Mouse (Mus musculus): Measurements from ENCODE around the gene Gstt4. TPM values are rescaled to one million over a fixed set of nuclear protein-coding genes. Genes with fewer than 3 reads are reported as not detected.

Gstt4 gene
- total and polyA plus RNA-seq, 3 experiments = not detected

- peak; percentile 59 for DNase-seq (ENCODE audit: low read depth, low spot score)
- peaks cover 0 to 2% of the 10 kb centered on the region in 2 experiments; a peak in 3 of 4 replicates for H3K27me3 ChIP-seq (ENCODE audit: control insufficient read depth in 1 of 2, insufficient read depth in 2 of 2, low read length in 2 of 2)
- peak within 1 kb of the TSS; percentile 46 for H3K9ac ChIP-seq (ENCODE audit: control insufficient read depth, low read depth, low read length, poor library complexity, severe bottlenecking)
- peak within 1 kb of the TSS; percentile 61 to 97 for H3K4me3 ChIP-seq (ENCODE audit: control insufficient read depth in 1 of 2, insufficient read depth in 1 of 2, low read depth in 2 of 2, low read length in 2 of 2)
- H3K9me3 ChIP-seq (replicated peaks; ENCODE audit: insufficient read depth, low read length) = no peaks in the 10 kb centered on the region
- TF ChIP-seq UBTF (IDR thresholded peaks at IDR 0.05; ENCODE audit: borderline replicate concordance, insufficient read depth, low read depth, low read length) (no peak), TBP (IDR thresholded peaks at IDR 0.05; ENCODE audit: low read depth, low read length) (no peak), SIN3A (IDR thresholded peaks at IDR 0.05; ENCODE audit: low read length) (no peak), NRF1 (IDR thresholded peaks at IDR 0.05; ENCODE audit: insufficient read depth, low read depth, low read length, poor library complexity, severe bottlenecking) (peak; percentile 24; the same call in 1 of the 2 replicates), USF1 (IDR thresholded peaks at IDR 0.05; ENCODE audit: low read depth, low read length) (no peak), TAL1 (IDR thresholded peaks at IDR 0.05; ENCODE audit: low read length) (no peak)
- H3K27ac ChIP-seq (ENCODE audit: control insufficient read depth, low read depth, low read length) = no peak within 1 kb of the TSS
- no peaks in the 10 kb centered on the region for H3K79me2 ChIP-seq (ENCODE audit: control insufficient read depth, insufficient read depth, low read length, poor library complexity)
- peaks cover 0 to 2% of the 10 kb centered on the region in 2 experiments; a peak in 1 of 4 replicates for H3K36me3 ChIP-seq (ENCODE audit: control insufficient read depth in 1 of 2, insufficient read depth in 2 of 2, low read length in 2 of 2)
- H3K4me1 ChIP-seq (ENCODE audit: control insufficient read depth in 1 of 2, insufficient read depth in 2 of 2, low read length in 2 of 2) = peaks cover 0 to 10% of the 10 kb centered on the region in 2 experiments; a peak in 3 of 4 replicates
Observed at GRCm38 (mm10) chr10:75798176-75798696, 24.1 kb downstream of the Gstt4 start, which contains the start of gene Gstt1. TSS of gene Gstt1 (minus strand) at chr10:75798584.

DNA sequence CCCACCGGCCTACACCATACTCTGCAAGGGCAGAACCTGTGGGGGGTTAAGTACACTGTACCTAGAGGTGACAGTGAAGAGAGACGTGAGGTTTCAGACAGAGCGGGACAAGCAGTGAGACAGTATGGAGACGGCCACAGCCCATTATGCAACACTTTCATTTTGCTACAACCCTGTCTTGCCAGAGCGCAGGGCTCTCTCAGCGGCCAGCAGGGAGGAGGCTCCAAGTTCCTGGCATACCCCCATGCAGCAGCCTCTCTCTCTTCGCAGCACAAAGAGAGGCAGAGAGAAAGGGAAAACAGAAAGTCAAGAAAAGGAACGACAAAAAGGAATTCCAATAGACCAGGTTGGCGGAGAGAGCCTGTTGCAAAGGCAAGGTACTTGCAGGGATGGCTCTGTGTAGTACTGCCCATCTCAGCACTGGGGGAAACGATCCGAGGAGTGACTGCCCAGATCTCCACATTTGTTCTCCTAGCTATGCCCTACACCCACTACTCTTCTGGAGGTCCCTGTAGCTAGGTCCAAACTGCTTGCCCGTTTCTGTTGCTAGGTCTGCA lies 24.6 kb downstream of the Gstt4 start:
- Histone ChIP-seq H3K27ac (ENCODE audit: control insufficient read depth, low read depth, low read length) (no peak overlapping the region), H3K9me3 (replicated peaks; ENCODE audit: insufficient read depth, low read length) (no peaks in the 10 kb centered on the region), H3K4me3 (ENCODE audit: control insufficient read depth in 1 of 2, insufficient read depth in 1 of 2, low read depth in 2 of 2, low read length in 2 of 2) (peak overlapping the region; percentile 61 to 97), H3K79me2 (ENCODE audit: control insufficient read depth, insufficient read depth, low read length, poor library complexity) (no peaks in the 10 kb centered on the region), H3K4me1 (ENCODE audit: control insufficient read depth in 1 of 2, insufficient read depth in 2 of 2, low read length in 2 of 2) (peaks cover 0 to 10% of the 10 kb centered on the region in 2 experiments; a peak in 3 of 4 replicates), H3K36me3 (ENCODE audit: control insufficient read depth in 1 of 2, insufficient read depth in 2 of 2, low read length in 2 of 2) (peaks cover 0 to 2% of the 10 kb centered on the region in 2 experiments; a peak in 1 of 4 replicates), H3K9ac (ENCODE audit: control insufficient read depth, low read depth, low read length, poor library complexity, severe bottlenecking) (peak overlapping the region; percentile 46), H3K27me3 (ENCODE audit: control insufficient read depth in 1 of 2, insufficient read depth in 2 of 2, low read length in 2 of 2) (peaks cover 0 to under 1% of the 10 kb centered on the region in 2 experiments; a peak in 3 of 4 replicates)
- peak; percentile 56 for DNase-seq (ENCODE audit: low read depth, low spot score)
- TF ChIP-seq SIN3A (IDR thresholded peaks at IDR 0.05; ENCODE audit: low read length) = peak; percentile 42; the same call in 1 of the 2 replicates
- no peak for TF ChIP-seq MAX (IDR thresholded peaks at IDR 0.05; ENCODE audit: low read length)

GRCm38 (mm10) chr10:75796731-75797516 lies 25.4 kb downstream of the Gstt4 start:
- Histone ChIP-seq H3K9me3 (replicated peaks; ENCODE audit: insufficient read depth, low read length) (no peaks in the 10 kb centered on the region), H3K36me3 (ENCODE audit: control insufficient read depth in 1 of 2, insufficient read depth in 2 of 2, low read length in 2 of 2) (peaks cover 0 to 2% of the 10 kb centered on the region in 2 experiments; a peak in 1 of 4 replicates), H3K27me3 (ENCODE audit: control insufficient read depth in 1 of 2, insufficient read depth in 2 of 2, low read length in 2 of 2) (no peaks in the 10 kb centered on the region; a peak in 3 of 4 replicates), H3K27ac (ENCODE audit: control insufficient read depth, low read depth, low read length) (no peak overlapping the region), H3K79me2 (ENCODE audit: control insufficient read depth, insufficient read depth, low read length, poor library complexity) (no peaks in the 10 kb centered on the region), H3K4me3 (ENCODE audit: control insufficient read depth in 1 of 2, insufficient read depth in 1 of 2, low read depth in 2 of 2, low read length in 2 of 2) (no peak overlapping the region; a peak in 2 of 4 replicates), H3K4me1 (ENCODE audit: control insufficient read depth in 1 of 2, insufficient read depth in 2 of 2, low read length in 2 of 2) (peaks cover 0 to 10% of the 10 kb centered on the region in 2 experiments; a peak in 3 of 4 replicates), H3K9ac (ENCODE audit: control insufficient read depth, low read depth, low read length, poor library complexity, severe bottlenecking) (no peak overlapping the region)
- no peak for DNase-seq (ENCODE audit: low read depth, low spot score)
- TF ChIP-seq ZC3H11A (IDR thresholded peaks at IDR 0.05; ENCODE audit: low read depth, low read length) (no peak), RAD21 (IDR thresholded peaks at IDR 0.05; ENCODE audit: low read depth, low read length) (no peak), USF2 (IDR thresholded peaks at IDR 0.05; ENCODE audit: borderline replicate concordance in 1 of 2, insufficient read depth in 1 of 2, low read depth in 1 of 2, low read length in 2 of 2) (no peak), USF1 (IDR thresholded peaks at IDR 0.05; ENCODE audit: low read depth, low read length) (no peak), NELFE (IDR thresholded peaks at IDR 0.05; ENCODE audit: low read depth, low read length) (no peak), MAFK (IDR thresholded peaks at IDR 0.05; ENCODE audit: borderline replicate concordance, low read depth, low read length) (no peak), MEF2A (IDR thresholded peaks at IDR 0.05; ENCODE audit: extremely low read depth, insufficient replicate concordance, low read depth, low read length, poor library complexity, severe bottlenecking) (no peak), SMC3 (IDR thresholded peaks at IDR 0.05; ENCODE audit: low read depth, low read length) (no peak), MAZ (IDR thresholded peaks at IDR 0.05; ENCODE audit: low read depth, low read length) (no peak)
